Mouse (Mus musculus): ENCODE results near the gene Scn8a. TPM values are rescaled to one million over a fixed set of nuclear protein-coding genes. Genes with fewer than 3 reads are reported as not detected.
A peak's percentile ranks its signal among the peaks of the same experiment; 100 is the strongest.

The Scn8a gene
- total RNA-seq, 2 experiments from 2014 or later = 0.03 to 0.14 TPM

DNA sequence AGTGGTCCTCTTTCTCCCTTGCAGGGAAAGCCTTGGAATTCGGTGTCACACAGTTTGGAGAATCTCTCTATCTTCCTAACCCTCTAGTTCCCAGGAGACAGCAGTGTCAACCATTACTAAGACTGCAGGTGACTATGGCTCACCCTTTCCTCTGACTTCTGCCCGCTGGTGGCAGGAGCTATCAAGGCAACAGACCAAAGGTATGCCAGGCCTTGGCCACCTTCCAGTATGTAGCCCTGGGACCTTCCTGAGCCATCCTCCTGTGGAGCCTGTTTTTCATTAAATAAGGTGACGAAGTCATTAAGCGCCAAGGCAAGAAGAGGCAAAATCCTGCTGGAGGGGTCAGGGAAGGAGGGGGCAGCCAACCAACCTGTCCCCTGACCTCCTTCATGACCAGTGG lies 205.5 kb downstream of the Scn8a start:
- TF ChIP-seq CTCF (IDR thresholded peaks at IDR 0.05) = no peak
- intact Hi-C loops (cut with DNase I) = no loop called here

DNA sequence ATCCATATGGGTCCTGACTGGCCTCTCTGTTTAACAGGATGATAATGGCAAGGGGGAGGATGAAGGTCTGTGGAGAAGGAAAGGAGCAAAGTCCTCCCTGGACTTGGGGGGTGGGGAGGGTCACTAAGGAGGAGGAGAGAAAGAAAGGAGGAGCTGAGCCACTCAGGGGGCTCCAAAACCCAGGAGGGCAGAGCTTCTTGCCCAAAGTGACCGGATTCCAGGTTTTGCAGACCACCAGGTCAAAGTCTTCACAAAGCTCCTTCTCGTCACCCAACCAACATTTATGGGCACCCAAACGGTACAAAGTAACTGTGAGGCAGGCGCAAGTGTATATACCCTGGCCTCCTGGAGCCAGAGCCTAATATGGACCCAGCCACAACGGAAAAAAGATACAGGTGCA lies 206.0 kb downstream of the Scn8a start:
- DNase-seq = no peak
- Histone ChIP-seq H3K27ac (no peak overlapping the region), H3K4me3 (no peak overlapping the region)
- intact Hi-C loops (cut with DNase I) = no loop called here
- TF ChIP-seq CTCF (IDR thresholded peaks at IDR 0.05) = no peak

More for the DNA sequence above, 205.5 kb downstream of the Scn8a start:
- Histone ChIP-seq H3K4me3 (no peak overlapping the region), H3K27ac (no peak overlapping the region)
- DNase-seq = no peak

GRCm38 (mm10) chr15:101076071-101077000 lies 206.7 kb downstream of the Scn8a start:
- no peak for DNase-seq
- intact Hi-C loops (cut with DNase I) = no loop called here
- Histone ChIP-seq H3K27ac (peak overlapping the region; percentile 85; the same call in 1 of the 2 replicates), H3K4me3 (peak overlapping the region; percentile 88)
- no peak for TF ChIP-seq CTCF (IDR thresholded peaks at IDR 0.05)

- no peak for DNase-seq
- TF ChIP-seq CTCF (IDR thresholded peaks at IDR 0.05) = no peak
- intact Hi-C loops (cut with DNase I) = no loop called here
- Histone ChIP-seq H3K27ac (peak overlapping the region; percentile 85), H3K4me3 (peak overlapping the region; percentile 88)
Measured at GRCm38 (mm10) chr15:101077001-101077812, 207.5 kb downstream of the Scn8a start.

- DNase-seq = peak; percentile 63
- Histone ChIP-seq H3K4me3 (peak within 1 kb of the TSS; percentile 88), H3K27ac (peak within 1 kb of the TSS; percentile 85)
- intact Hi-C loops (cut with DNase I) = no loop called here
- no peak for TF ChIP-seq CTCF (IDR thresholded peaks at IDR 0.05)
Measured at GRCm38 (mm10) chr15:101077813-101078730, 208.4 kb downstream of the Scn8a start, which contains the start of gene Fignl2. Gene Fignl2, minus strand, starts transcription at chr15:101078567.

DNA sequence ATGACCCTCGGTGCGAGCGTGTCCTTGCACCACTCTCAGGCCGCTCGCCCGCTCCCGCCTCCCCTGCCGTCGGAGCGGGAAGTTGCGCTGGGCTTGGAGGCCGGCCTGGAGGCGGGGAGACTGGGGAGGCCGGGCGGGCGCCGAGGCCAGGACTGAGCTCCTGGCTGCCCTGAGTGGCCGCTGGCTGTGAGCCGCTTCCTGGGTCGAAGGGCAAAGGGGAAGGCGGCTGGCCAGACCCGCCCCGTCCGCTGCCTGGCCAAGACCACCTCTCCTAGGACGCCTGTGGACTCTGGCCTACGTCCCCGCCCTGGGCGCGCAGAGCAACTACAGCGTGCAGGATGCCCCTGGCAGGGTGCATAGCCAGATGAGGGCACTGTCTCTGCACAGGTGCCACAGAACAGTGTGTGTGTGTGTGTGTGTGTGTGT lies 209.1 kb downstream of the Scn8a start:
- peak; percentile 93 for DNase-seq
- TF ChIP-seq CTCF (IDR thresholded peaks at IDR 0.05) = peak; percentile 3; the same call in 1 of the 2 replicates
- H3K4me3 ChIP-seq = peak overlapping the region; percentile 88
- intact Hi-C loops (cut with DNase I) = no loop called here
- peak overlapping the region; percentile 85 for H3K27ac ChIP-seq

- TF ChIP-seq CTCF (IDR thresholded peaks at IDR 0.05) = no peak
- intact Hi-C loops (cut with DNase I) = no loop called here
- no peak for DNase-seq
- H3K27ac ChIP-seq = peak overlapping the region; percentile 85
- H3K4me3 ChIP-seq = no peak overlapping the region
Measured at GRCm38 (mm10) chr15:101080031-101080520, 210.4 kb downstream of the Scn8a start.

- peak overlapping the region; percentile 85 for H3K27ac ChIP-seq
- DNase-seq = peak; percentile 38
Measured at GRCm38 (mm10) chr15:101081035-101081548, 211.4 kb downstream of the Scn8a start.

DNA sequence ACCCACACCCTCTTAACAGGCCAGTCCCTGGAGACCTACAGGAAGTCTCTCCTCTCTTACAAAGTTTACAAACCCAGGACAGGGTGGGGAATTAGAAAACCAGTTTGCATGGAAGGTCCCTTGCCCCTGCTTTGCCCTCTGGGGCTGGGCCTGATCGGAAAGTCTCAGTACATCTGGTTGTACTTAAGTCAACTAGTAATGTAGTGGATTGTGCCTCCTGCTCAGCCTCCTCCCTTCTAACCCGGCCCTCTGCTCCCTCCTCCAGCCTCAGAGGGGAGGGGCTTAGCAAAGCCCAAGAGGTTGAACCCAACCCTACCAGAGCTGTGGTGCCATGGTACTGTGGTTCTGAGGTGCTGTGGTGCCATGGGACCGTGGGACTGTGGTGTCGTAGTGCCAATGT lies 212.6 kb downstream of the Scn8a start:
- intact Hi-C loops (cut with DNase I) = no loop called here
- peak; percentile 53 for DNase-seq
- Histone ChIP-seq H3K27ac (peak overlapping the region; percentile 53), H3K4me3 (no peak overlapping the region)
- no peak for TF ChIP-seq CTCF (IDR thresholded peaks at IDR 0.05)

More at GRCm38 (mm10) chr15:101081035-101081548, 211.4 kb downstream of the Scn8a start:
- H3K4me3 ChIP-seq = no peak overlapping the region
- intact Hi-C loops (cut with DNase I) = no loop called here
- no peak for TF ChIP-seq CTCF (IDR thresholded peaks at IDR 0.05)

GRCm38 (mm10) chr15:101084499-101084898 lies 214.8 kb downstream of the Scn8a start:
- Histone ChIP-seq H3K4me3 (no peak overlapping the region), H3K27ac (no peak overlapping the region)
- TF ChIP-seq CTCF (IDR thresholded peaks at IDR 0.05) = no peak
- no peak for DNase-seq
- intact Hi-C loops (cut with DNase I) = no loop called here

- TF ChIP-seq CTCF (IDR thresholded peaks at IDR 0.05) = no peak
- no peak for DNase-seq
- Histone ChIP-seq H3K4me3 (no peak overlapping the region), H3K27ac (peak overlapping the region; percentile 76)
- intact Hi-C loops (cut with DNase I) = no loop called here
Measured at GRCm38 (mm10) chr15:101086451-101086850, 216.8 kb downstream of the Scn8a start.

Measured in gastrocnemius, adult 2 months (tissue).